Mouse (Mus musculus): ENCODE measurements around the gene Fndc10. TPM values are rescaled to one million over a fixed set of nuclear protein-coding genes. Genes with fewer than 3 reads are reported as not detected.
"Not testable (repeated sequence)": the region's sequence is repeated elsewhere in the genome, so short reads cannot be mapped to it uniquely, and the experiment has no call there.

Fndc10 gene
- total RNA-seq, 1 experiment from 2014 or later, result 0.48 TPM

DNA sequence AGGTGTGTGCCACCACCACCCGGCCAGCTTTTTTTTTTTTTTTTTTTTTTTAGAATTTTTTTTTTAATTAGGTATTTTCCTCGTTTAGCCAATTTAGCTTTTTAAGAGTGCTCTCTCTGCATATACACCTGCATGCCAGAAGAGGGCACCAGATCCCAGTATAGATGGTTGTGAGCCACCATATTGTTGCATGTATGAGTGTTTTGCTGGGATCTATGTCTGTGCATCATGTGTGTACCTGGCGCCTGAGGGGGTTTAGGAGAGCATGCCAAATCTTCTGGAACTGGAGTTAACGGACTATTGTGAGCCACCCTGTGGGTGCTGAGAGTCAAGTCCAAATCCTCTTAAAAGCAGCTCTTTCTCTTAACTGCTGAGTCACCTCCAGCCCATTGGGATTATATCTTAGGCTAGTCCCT is 27.5 kb downstream of the Fndc10 start:
- ATAC-seq (replicated peaks; ENCODE audit: insufficient number of reproducible peaks, low FRiP score, low TSS enrichment, poor library complexity, severe bottlenecking), result peak; percentile 59; the same call in 1 of the 2 replicates

- no peak for ATAC-seq (replicated peaks; ENCODE audit: insufficient number of reproducible peaks, low FRiP score, low TSS enrichment, poor library complexity, severe bottlenecking)
Observed at GRCm38 (mm10) chr4:155727993-155728392, 33.9 kb downstream of the Fndc10 start.

- ATAC-seq (replicated peaks; ENCODE audit: insufficient number of reproducible peaks, low FRiP score, low TSS enrichment, poor library complexity, severe bottlenecking), result no peak
Observed at GRCm38 (mm10) chr4:155733267-155733666, 39.1 kb downstream of the Fndc10 start.

DNA sequence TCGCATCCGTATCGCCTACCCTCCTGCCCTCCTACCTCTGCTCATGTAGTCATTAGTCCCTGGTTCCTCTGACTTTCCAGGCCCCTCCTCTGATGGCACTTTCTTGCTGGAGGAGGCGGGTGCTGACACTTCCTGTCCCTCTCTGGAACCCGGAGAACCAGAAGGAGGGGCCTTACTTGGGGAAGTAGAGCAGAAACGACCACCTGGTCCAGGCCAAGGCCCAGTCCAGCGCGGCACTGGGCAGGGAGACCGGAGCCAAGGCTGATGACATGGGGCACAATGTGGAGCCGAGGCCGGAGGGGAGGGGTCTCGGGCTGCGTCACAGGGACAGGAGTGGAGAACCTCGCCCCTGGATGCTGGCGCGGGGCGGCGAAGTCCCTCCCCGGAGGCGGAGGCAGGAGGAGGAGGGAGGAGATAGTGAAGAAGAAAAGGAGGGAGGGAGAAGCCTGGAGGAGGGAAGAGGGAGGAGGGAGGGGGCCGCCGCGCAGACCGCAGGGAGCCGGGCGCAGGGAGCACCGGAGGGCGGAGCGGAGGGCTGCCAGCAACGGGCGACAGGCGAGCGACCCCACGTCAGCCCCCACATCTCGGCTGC is 40.3 kb downstream of the Fndc10 start, which contains the start of gene Tmem240:
Tmem240 (plus strand) TSS at position 451 of the 592 bp plus-strand sequence.
- ATAC-seq (replicated peaks; ENCODE audit: insufficient number of reproducible peaks, low FRiP score, low TSS enrichment, poor library complexity, severe bottlenecking), result peak; percentile 62

- no peak for ATAC-seq (replicated peaks; ENCODE audit: insufficient number of reproducible peaks, low FRiP score, low TSS enrichment, poor library complexity, severe bottlenecking)
Observed at GRCm38 (mm10) chr4:155734951-155735702, 41.0 kb downstream of the Fndc10 start.

DNA sequence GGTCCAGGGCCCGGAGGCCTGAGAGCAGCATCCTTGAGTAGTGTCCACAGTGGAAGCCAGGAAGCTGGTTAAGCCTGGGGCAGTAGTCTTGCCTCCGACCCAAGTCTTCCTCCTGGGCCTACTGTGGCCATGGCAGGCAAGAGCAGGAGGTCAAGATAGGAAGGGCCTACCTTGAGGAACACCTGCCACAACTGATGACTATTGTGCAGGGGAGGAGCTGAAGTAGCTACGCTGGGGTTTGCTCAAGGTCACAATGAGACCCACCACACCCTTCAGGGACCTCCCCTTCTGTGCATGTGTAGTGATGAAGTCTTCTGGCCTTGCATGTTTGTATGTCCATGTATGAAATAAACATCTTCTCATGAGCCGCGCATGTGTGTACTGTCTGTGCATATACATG is 41.6 kb downstream of the Fndc10 start:
- ATAC-seq (replicated peaks; ENCODE audit: insufficient number of reproducible peaks, low FRiP score, low TSS enrichment, poor library complexity, severe bottlenecking), result no peak

- ATAC-seq (replicated peaks; ENCODE audit: insufficient number of reproducible peaks, low FRiP score, low TSS enrichment, poor library complexity, severe bottlenecking), result no peak
Observed at GRCm38 (mm10) chr4:155736421-155736820, 42.3 kb downstream of the Fndc10 start.

- no peak for ATAC-seq (replicated peaks; ENCODE audit: insufficient number of reproducible peaks, low FRiP score, low TSS enrichment, poor library complexity, severe bottlenecking)
Observed at GRCm38 (mm10) chr4:155738262-155738661, 44.1 kb downstream of the Fndc10 start.

DNA sequence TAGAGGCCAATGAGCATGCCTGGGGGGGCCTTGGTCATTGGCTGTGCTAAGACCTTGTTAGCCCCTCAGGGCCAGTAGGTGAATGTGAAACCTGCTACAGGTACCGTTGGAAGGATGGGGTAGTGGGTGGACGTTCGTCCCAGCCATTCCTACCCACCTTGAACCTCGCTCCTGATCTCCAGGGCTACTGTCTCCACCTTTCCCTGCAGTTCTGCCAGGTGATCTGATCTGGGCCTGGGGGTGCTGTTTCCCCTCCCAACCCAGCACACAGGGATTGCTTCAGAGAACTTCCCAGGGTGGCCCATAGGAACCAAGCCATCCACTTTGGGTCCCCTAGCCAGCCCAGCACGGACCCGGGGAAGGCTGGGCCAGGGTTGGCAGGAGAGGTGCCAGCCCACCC is 45.0 kb downstream of the Fndc10 start:
- ATAC-seq (replicated peaks; ENCODE audit: insufficient number of reproducible peaks, low FRiP score, low TSS enrichment, poor library complexity, severe bottlenecking), result no peak

DNA sequence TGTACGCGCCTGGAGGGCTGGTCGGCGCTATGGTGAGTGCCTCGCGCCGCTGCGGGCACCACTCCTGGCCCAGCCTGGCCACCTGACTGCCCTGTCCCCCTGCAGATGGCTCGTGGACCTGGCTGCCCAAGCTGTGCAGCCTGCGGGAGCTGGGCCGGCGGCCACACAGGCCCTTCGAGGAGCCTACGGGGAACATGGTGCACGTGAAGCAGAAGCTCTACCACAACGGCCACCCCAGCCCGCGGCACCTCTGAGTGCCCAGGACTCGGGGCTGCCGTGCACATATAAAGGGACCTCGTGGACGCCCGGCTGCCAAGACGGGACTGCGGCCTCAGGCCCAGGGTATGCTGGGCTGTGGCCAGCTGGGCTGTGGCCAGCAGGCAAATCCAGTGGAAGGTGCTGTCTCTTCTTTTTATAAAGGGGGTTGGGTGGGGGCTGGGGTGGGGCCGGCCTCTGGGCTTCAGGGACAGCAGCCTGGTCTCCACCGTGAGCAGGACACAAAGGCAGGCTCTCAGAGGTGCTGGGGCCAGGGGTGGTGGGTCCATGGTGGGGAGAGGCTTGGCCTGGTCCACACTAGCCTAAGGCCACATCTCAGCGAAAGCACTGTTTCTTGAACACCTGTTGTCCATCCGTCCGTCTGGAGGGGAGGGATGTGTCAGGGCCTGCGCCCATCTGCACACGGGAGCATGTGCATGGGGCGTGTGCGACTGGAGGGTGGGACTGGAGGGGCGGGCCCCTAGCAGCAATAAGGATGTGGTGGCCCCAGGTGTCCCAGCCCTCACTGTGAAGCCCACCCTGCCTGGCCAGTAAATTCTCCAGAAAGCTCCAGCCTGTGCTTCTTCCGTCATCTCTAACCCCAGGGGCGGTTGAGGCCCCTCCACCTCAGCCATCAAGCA is 45.8 kb downstream of the Fndc10 start:
- ATAC-seq (replicated peaks; ENCODE audit: insufficient number of reproducible peaks, low FRiP score, low TSS enrichment, poor library complexity, severe bottlenecking), result no peak

- not testable (repeated sequence) for ATAC-seq (replicated peaks; ENCODE audit: insufficient number of reproducible peaks, low FRiP score, low TSS enrichment, poor library complexity, severe bottlenecking)
Observed at GRCm38 (mm10) chr4:155740681-155741080, 46.5 kb downstream of the Fndc10 start.

- ATAC-seq (replicated peaks; ENCODE audit: insufficient number of reproducible peaks, low FRiP score, low TSS enrichment, poor library complexity, severe bottlenecking), result no peak
Observed at GRCm38 (mm10) chr4:155742684-155743083, 48.5 kb downstream of the Fndc10 start.

- no peak for ATAC-seq (replicated peaks; ENCODE audit: insufficient number of reproducible peaks, low FRiP score, low TSS enrichment, poor library complexity, severe bottlenecking)
Observed at GRCm38 (mm10) chr4:155744474-155744873, 50.3 kb downstream of the Fndc10 start.

DNA sequence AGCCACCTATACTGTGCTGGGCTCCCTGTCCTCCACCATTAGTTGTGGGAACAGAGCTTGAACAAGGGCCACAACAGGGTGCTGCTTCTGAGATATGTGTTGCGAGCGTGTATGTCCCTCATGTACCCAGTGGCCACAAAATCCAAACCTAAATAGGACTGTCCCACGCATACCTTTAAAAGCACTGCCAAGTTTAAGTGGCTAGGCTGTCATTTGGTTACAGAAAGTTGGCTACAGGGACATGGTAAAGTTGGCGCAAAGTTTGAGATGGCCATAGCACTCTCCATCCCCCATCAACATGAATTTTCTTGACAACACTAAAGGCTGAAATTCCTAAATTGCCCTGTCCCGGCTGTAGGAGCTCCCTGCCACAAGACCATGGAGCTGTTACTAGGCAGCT is 51.0 kb downstream of the Fndc10 start:
- ATAC-seq (replicated peaks; ENCODE audit: insufficient number of reproducible peaks, low FRiP score, low TSS enrichment, poor library complexity, severe bottlenecking), result no peak

Other genes with a start within 250 kb of the Fndc10 start
- not detected in 3 replicates for gene Tmem52, start 225.2 kb upstream of the Fndc10 start, total RNA-seq (2017)
- gene Gnb1, start 203.0 kb upstream of the Fndc10 start, total RNA-seq (2017), result 150 to 269 TPM (median 199 TPM) in 3 replicates
- 392 to 513 TPM (median 506 TPM) in 3 replicates for gene Nadk, start 132.0 kb upstream of the Fndc10 start, total RNA-seq (2017)
- gene Slc35e2, start 92.9 kb upstream of the Fndc10 start, total RNA-seq (2017), result 6.5 to 13.6 TPM (median 9.2 TPM) in 3 replicates
- 145 to 205 TPM (median 169 TPM) in 3 replicates for gene Cdk11b, start 69.5 kb upstream of the Fndc10 start, total RNA-seq (2017)
- not detected in 3 replicates for gene Gm10563, start 48.9 kb upstream of the Fndc10 start, total RNA-seq (2017)
- gene Mmp23, start 41.0 kb upstream of the Fndc10 start, total RNA-seq (2017), result not detected in 3 replicates
- gene Mib2, start 25.1 kb upstream of the Fndc10 start, total RNA-seq (2017), result 14.3 to 35.4 TPM (median 16.5 TPM) in 3 replicates
- 131 to 171 TPM (median 143 TPM) in 3 replicates for gene Ssu72, start 10.5 kb downstream of the Fndc10 start, total RNA-seq (2017)
- gene Tmem240, start 40.5 kb downstream of the Fndc10 start, total RNA-seq (2017), result 0.10 to 0.86 TPM in 2 of 3 replicates, not detected in the other
- gene Atad3a, start 66.8 kb downstream of the Fndc10 start, total RNA-seq (2017), result 24.8 to 30.3 TPM (median 26.4 TPM) in 3 replicates
- 0.49 to 1.3 TPM in 2 of 3 replicates, not detected in the other for gene Vwa1, start 80.4 kb downstream of the Fndc10 start, total RNA-seq (2017)
- not detected in 3 replicates for gene Tmem88b, start 91.5 kb downstream of the Fndc10 start, total RNA-seq (2017)
- gene Ankrd65, start 96.1 kb downstream of the Fndc10 start, total RNA-seq (2017), result not detected in 3 replicates
- gene Mrpl20, start 108.5 kb downstream of the Fndc10 start, total RNA-seq (2017), result 39.1 to 56.7 TPM (median 44.1 TPM) in 3 replicates
- gene Ccnl2, start 118.1 kb downstream of the Fndc10 start, total RNA-seq (2017), result 228 to 239 TPM (median 228 TPM) in 3 replicates
- 102 to 125 TPM (median 108 TPM) in 3 replicates for gene Aurkaip1, start 136.9 kb downstream of the Fndc10 start, total RNA-seq (2017)
- 0.29 to 15.8 TPM (median 2.0 TPM) in 3 replicates for gene Mxra8, start 145.3 kb downstream of the Fndc10 start, total RNA-seq (2017)
- 18.8 to 30.1 TPM (median 27.0 TPM) in 3 replicates for gene Dvl1, start 153.1 kb downstream of the Fndc10 start, total RNA-seq (2017)
- gene Tas1r3, start 169.0 kb downstream of the Fndc10 start, total RNA-seq (2017), result 0.29 to 1.6 TPM (median 0.64 TPM) in 3 replicates
- gene Cptp, start 175.1 kb downstream of the Fndc10 start, total RNA-seq (2017), result 5.7 to 8.4 TPM (median 6.6 TPM) in 3 replicates
- 21.5 to 28.1 TPM (median 24.5 TPM) in 3 replicates for gene Ints11, start 175.2 kb downstream of the Fndc10 start, total RNA-seq (2017)
- gene Pusl1, start 197.4 kb downstream of the Fndc10 start, total RNA-seq (2017), result 3.8 to 12.8 TPM (median 10.3 TPM) in 3 replicates
- gene Acap3, start 197.5 kb downstream of the Fndc10 start, total RNA-seq (2017), result 17.2 to 19.3 TPM (median 17.3 TPM) in 3 replicates
- gene Ube2j2, start 249.5 kb downstream of the Fndc10 start, total RNA-seq (2017), result 79.0 to 128 TPM (median 101 TPM) in 3 replicates